ENCODE assay signal across 23 mouse cellular contexts in genomic region chr1:159763901-159764300, GRCm38 (mm10).
DNase-seq lines count a peak whose midpoint lies in the region; ATAC-seq and TF ChIP-seq lines count a peak whose summit lies in the region.
"Had no signal": no experiment of that assay in that cellular context is flagged by ENCODE, and none has a peak within 500 bp of the region (broad histone marks: within the 10 kb centered on the region; RNA-seq: fewer than 3 reads in every experiment).

No protein-coding gene starts in this region.

- no peak overlapping the region for H3K9ac ChIP-seq in hindbrain, embryonic 16.5 days (ENCODE audit: low read depth, low read length)
- H3K9ac ChIP-seq in hindbrain, embryonic 14.5 days: no peak overlapping the region
- H3K9ac ChIP-seq in limb, embryonic 15.5 days: no peak overlapping the region
- H3K9ac ChIP-seq: embryonic facial prominence, embryonic 12.5 days; heart, embryonic 15.5 days; hindbrain, embryonic 15.5 days had no signal

- 0 out of 2 replicates have a peak, but pooled peaks have one; percentile 61 for ATAC-seq in hindbrain, embryonic 16.5 days
- ATAC-seq in hindbrain, embryonic 14.5 days (ENCODE audit: low FRiP score): no peak
- peak; percentile 52; the same call in 1 of the 2 replicates for ATAC-seq in limb, embryonic 15.5 days (ENCODE audit: insufficient number of reproducible peaks, low FRiP score, low TSS enrichment, low read depth)
- ATAC-seq: CD4-positive, CD25-positive, alpha-beta regulatory T cell, adult 4 months; inflammation-experienced regulatory T-cells, adult 6 months; intestine, postnatal 0 days had no signal

- H3K27ac ChIP-seq in hindbrain, embryonic 16.5 days (ENCODE audit: low read depth, low read length): no peak overlapping the region
- no peak overlapping the region for H3K27ac ChIP-seq in hindbrain, embryonic 14.5 days
- H3K27ac ChIP-seq in limb, embryonic 15.5 days: no peak overlapping the region
- H3K27ac ChIP-seq: embryonic facial prominence, embryonic 12.5 days; heart, adult 2 months; heart, embryonic 15.5 days; hindbrain, embryonic 10.5 days; hindbrain, embryonic 15.5 days had no signal

- H3K4me2 ChIP-seq in hindbrain, embryonic 16.5 days (ENCODE audit: low read length): no peak overlapping the region
- no peak overlapping the region for H3K4me2 ChIP-seq in hindbrain, embryonic 14.5 days (replicated peaks)
- no peak overlapping the region for H3K4me2 ChIP-seq in limb, embryonic 15.5 days
- H3K4me2 ChIP-seq: embryonic facial prominence, embryonic 12.5 days; heart, embryonic 11.5 days; heart, embryonic 15.5 days; hindbrain, embryonic 15.5 days had no signal

- no peak for DNase-seq in hindbrain, embryonic 14.5 days (ENCODE audit: low spot score)
- peak; percentile 57 for DNase-seq in brain, adult 2 months (ENCODE audit: low read depth, low spot score)
- DNase-seq in brain, embryonic 14.5 days (ENCODE audit: low read depth): peak; percentile 67
- DNase-seq in testis, postnatal 10 days (ENCODE audit: low spot score): no peak
- DNase-seq: adrenal gland, adult 8-10 months; adrenal gland, postnatal 36 days; cerebellum, adult 11-12 months; cerebellum, adult 9-10 months; cerebellum, postnatal 25 days; gastrocnemius, postnatal 14 days; heart, adult 2 months; heart, postnatal 14 days had no signal

- no peaks in the 10 kb centered on the region for H3K4me1 ChIP-seq in hindbrain, embryonic 16.5 days (ENCODE audit: control insufficient read depth, insufficient read depth, low read depth, low read length)
- 0 out of 2 replicates have a peak, but pooled peaks cover 5% of the 10 kb centered on the region for H3K4me1 ChIP-seq in hindbrain, embryonic 14.5 days (replicated peaks; ENCODE audit: control insufficient read depth, insufficient read depth, low read length)
- peaks cover 6% of the 10 kb centered on the region; the same call in 1 of the 2 replicates for H3K4me1 ChIP-seq in limb, embryonic 15.5 days
- H3K4me1 ChIP-seq: embryonic facial prominence, embryonic 12.5 days; heart, embryonic 15.5 days; hindbrain, embryonic 10.5 days; hindbrain, embryonic 15.5 days had no signal

- 52% methylated on average over 2 of the region's 2 CpGs for WGBS in hindbrain, embryonic 16.5 days
- WGBS in hindbrain, embryonic 14.5 days: 55% methylated on average over 2 of the region's 2 CpGs
- 30% methylated on average over 2 of the region's 2 CpGs for WGBS in limb, embryonic 15.5 days

- H3K27me3 ChIP-seq in hindbrain, embryonic 16.5 days (replicated peaks; ENCODE audit: control insufficient read depth, insufficient read depth, low read length): no peaks in the 10 kb centered on the region
- H3K27me3 ChIP-seq in hindbrain, embryonic 14.5 days (ENCODE audit: control insufficient read depth, insufficient read depth, low read length): no peaks in the 10 kb centered on the region
- H3K27me3 ChIP-seq in limb, embryonic 15.5 days: no peaks in the 10 kb centered on the region
- H3K27me3 ChIP-seq: embryonic facial prominence, embryonic 12.5 days; heart, embryonic 15.5 days; hindbrain, embryonic 15.5 days had no signal

- TF ChIP-seq POLR2A in brain, embryonic 14.5 days (IDR thresholded peaks at IDR 0.05; ENCODE audit: borderline replicate concordance, extremely low read depth, insufficient read depth, insufficient read length, poor library complexity, severe bottlenecking): no peak

- H3K4me3 ChIP-seq in hindbrain, embryonic 16.5 days (ENCODE audit: low read length): no peak overlapping the region
- H3K4me3 ChIP-seq in hindbrain, embryonic 14.5 days (replicated peaks; ENCODE audit: low read length): no peak overlapping the region
- H3K4me3 ChIP-seq in limb, embryonic 15.5 days: no peak overlapping the region
- H3K4me3 ChIP-seq: embryonic facial prominence, embryonic 12.5 days; heart, adult 2 months; heart, embryonic 15.5 days; hindbrain, embryonic 10.5 days; hindbrain, embryonic 15.5 days had no signal

- no peak for TF ChIP-seq CTCF in brain, embryonic 14.5 days (IDR thresholded peaks at IDR 0.05; ENCODE audit: borderline replicate concordance, extremely low read depth, insufficient read depth, insufficient read length)

- peaks cover 2% of the 10 kb centered on the region; the same call in 1 of the 2 replicates for H3K9me3 ChIP-seq in hindbrain, embryonic 16.5 days (ENCODE audit: control insufficient read depth, low read length)
- no peaks in the 10 kb centered on the region for H3K9me3 ChIP-seq in hindbrain, embryonic 14.5 days (ENCODE audit: control insufficient read depth, low read length)
- no peaks in the 10 kb centered on the region for H3K9me3 ChIP-seq in limb, embryonic 15.5 days
- H3K9me3 ChIP-seq: embryonic facial prominence, embryonic 12.5 days; G1E; heart, embryonic 15.5 days; hindbrain, embryonic 10.5 days; hindbrain, embryonic 15.5 days had no signal

- no peaks in the 10 kb centered on the region for H3K36me3 ChIP-seq in hindbrain, embryonic 16.5 days (ENCODE audit: control insufficient read depth, insufficient read depth, low read length)
- no peaks in the 10 kb centered on the region for H3K36me3 ChIP-seq in hindbrain, embryonic 14.5 days (replicated peaks; ENCODE audit: control insufficient read depth, insufficient read depth)
- H3K36me3 ChIP-seq in limb, embryonic 15.5 days: no peaks in the 10 kb centered on the region
- H3K36me3 ChIP-seq: embryonic facial prominence, embryonic 12.5 days; G1E; heart, embryonic 15.5 days; hindbrain, embryonic 10.5 days; hindbrain, embryonic 15.5 days had no signal

Comparison
In these comparisons a context has a peak if more than half of its experiments do, and no peak if none do; other contexts are left out.
1. DNase-seq: peak in brain, adult 2 months (single experiment) and brain, embryonic 14.5 days (single experiment); none in hindbrain, embryonic 14.5 days (single experiment) and testis, postnatal 10 days (single experiment).